Mouse (Mus musculus) right cerebral cortex, postnatal 4 days (tissue): ENCODE results near the gene Col18a1.

Source experiments
- DNase-seq: peaks from one replicate; pipeline ENCODE4 v3.0.0-alpha.2; 2022

Gene Col18a1

GRCm38 (mm10) chr10:77007433-77008108, 158.8 kb downstream of the Col18a1 start:
- DNase-seq = no peak

- DNase-seq = no peak
Measured at GRCm38 (mm10) chr10:77004936-77005335, 161.4 kb downstream of the Col18a1 start.
